Mouse (Mus musculus) induced T-regulatory cell, adult 2 months (primary cell): Measurements from ENCODE around the gene Atxn7.

Source experiments
- DNase-seq: peaks from one replicate; pipeline ENCODE4 v3.0.0-alpha.2; 2012; ENCODE audit warnings: low read depth

Gene Atxn7

DNA sequence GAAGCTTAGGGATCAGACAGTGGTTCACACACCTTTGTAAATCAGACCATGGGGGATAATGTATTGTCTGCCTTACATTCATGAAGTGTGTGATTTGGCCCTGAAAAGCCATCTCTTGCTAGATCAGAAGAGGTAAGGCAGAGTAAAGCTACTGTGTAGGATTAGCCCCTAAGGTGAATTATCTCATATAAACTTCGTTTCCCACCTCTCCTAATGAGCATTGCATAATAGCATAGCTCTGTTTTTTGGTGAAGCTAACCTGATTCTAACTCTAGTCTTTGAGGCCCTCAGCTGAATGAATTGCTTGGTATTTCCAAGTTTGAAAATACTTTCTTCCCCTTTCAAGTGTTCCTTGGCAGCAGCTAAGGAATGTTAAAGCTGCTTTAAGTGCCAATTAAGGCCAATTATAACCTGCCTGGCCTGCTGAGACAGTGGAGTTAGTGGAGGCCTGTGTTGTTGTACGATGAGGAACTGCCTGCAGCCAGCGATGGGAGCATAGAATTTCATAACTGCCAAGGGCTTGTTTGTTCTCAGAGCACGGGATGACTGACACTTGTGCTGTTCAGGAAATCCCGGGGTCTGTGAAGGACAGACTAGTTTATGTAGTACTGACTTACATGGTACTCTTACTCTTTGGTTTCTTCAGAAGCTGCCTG, 103.4 kb downstream of the Atxn7 start:
- DNase-seq = no peak

DNA sequence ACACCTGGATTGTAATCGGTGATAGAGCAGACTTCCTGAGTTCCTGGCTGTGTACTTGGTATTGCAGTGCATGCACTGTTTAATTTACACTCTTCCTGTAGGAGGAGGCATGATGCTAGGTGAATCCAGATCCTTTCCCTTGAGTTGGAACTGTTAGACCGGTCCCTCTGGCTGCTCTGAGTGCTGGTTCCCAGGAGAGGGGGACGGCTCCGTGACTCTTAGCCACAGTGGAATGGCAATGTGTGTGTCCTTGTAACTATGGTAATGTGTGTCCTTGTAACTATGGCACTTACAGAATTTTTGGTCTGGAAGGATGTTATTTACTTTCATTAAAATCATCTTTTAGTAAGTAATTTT, 103.9 kb downstream of the Atxn7 start:
- DNase-seq = no peak

DNA sequence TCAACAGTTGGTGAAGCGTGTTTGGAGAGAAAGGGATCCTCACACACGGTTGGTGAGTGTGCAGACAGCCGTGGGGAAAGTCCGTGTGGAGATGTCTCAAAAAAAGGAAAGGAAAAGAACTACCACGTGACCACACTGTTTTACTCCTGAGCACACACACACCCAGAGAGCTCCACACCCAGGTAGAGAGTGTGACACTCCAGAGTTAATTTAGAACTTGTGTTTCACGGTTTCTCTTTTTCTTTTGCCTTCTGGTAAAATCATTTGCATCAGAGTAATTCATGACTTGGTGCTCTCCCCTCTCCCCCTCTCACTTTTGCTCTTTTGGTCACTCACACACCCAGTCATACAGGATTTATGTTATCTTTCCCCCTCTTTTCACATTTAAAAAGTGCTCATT, 105.0 kb downstream of the Atxn7 start:
- peak; percentile 27 for DNase-seq

DNA sequence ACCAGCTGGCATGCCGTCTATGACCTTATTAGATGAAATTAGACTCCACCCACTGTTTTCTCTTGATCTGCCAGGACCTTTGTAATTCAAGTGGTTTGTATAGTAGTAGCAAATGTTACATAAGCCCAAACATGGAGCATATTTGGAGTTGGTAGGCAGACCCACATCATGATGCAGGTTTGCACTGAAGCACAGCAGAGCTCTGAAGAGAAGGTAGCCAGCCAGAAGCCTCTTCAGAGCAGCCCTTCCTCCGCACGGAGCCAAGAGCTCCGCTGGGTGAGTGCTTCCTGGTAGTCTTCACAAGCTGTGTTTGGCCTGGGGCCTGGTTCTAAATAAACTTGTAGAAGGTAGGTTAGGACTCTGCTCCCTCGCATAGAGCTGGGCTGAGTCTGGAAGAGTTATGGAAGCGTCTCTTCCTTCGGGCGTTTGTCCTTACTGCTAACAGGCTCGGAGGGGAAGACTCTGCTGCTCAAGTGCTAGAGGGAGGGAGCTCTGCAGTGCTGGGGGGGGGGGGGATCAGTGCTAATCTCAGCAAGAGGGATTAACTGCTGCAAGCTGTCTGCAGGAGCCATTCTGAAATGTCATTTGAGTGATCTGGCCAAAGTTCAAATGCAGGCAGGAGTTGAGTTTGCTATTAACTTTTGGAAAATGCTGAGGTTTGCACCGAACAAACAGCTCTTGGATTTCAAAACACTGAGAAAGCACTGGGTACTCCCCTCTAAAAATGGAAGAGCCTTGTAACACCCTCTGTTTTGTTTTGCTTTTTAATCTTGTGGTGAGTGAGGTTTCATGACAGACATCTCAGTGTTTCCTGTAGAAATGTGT, 106.6 kb downstream of the Atxn7 start:
- peak; percentile 89 for DNase-seq

DNA sequence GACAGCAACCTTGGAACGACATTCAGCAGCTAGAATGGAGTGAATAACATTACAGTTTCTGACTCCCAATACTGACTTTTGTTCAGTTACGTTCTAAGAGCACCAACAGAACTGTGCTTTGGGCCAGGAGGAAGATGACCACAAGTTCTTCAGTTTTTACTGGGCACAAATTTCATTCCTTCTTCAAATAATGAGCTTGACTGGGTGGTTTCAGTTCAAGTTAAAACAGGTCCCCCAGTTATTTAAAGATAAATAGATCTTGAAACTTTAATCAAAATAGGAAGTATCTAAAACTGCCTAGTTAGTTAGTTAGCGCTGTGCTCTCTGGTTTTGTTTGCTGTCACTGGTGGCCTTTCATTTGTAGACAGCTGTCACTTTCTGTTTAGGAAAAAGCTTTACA, 107.3 kb downstream of the Atxn7 start:
- no peak for DNase-seq

DNA sequence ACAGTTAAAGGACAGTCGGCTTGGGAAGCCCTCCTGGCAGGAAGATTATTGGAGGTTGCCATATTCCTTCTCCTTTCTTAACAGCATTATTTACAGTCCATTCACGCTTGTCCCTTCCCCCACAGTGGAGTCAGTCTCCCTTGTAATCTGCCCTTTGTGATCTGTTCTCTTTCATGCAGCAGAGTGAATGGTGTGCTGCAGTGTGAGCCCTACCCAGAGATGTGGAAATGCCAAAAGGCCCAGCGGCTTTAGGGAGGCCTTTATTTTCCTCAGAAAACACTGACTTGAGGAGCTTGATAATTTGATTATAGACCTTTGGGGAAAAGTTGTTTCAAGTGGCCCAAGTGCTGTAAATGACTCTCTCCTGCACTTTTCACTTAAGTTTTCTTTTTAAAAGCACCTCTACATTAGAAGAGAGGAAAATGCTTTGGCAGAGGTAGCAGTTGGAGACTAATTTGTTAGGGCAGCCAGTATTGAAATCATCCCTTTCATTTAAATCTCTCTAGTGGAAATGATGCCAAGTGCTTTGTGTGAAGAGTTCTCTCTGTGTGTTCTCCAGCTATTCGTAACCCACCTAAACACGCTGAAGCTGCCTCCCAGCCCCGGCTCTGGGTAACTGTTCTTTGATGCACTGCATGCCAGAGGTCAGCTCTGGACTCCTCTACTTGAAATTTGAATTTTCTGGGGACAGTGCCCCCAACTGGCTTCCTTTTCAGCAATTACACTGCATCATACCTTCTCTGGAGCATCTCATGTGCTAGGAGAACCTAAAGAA, 109.5 kb downstream of the Atxn7 start:
- no peak for DNase-seq

DNA sequence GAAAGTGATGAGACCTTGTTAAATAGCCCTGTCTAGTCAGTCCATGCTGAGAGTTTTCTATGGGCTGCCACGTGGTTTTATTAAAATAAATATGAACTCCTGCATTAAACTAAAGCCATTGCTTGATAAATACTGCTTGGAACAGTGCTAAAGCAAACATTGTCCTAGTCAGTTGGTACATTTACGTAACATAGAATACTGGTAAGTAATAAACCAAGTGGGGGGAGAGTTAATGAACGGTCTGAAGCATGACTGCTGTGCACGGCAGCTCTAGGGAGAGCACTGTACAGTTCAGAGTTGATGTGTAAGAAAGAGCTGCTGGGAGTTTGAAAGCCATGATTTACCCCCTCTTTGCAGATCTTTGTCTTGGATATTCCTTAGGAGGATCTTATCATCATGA, 110.2 kb downstream of the Atxn7 start:
- DNase-seq = no peak

DNA sequence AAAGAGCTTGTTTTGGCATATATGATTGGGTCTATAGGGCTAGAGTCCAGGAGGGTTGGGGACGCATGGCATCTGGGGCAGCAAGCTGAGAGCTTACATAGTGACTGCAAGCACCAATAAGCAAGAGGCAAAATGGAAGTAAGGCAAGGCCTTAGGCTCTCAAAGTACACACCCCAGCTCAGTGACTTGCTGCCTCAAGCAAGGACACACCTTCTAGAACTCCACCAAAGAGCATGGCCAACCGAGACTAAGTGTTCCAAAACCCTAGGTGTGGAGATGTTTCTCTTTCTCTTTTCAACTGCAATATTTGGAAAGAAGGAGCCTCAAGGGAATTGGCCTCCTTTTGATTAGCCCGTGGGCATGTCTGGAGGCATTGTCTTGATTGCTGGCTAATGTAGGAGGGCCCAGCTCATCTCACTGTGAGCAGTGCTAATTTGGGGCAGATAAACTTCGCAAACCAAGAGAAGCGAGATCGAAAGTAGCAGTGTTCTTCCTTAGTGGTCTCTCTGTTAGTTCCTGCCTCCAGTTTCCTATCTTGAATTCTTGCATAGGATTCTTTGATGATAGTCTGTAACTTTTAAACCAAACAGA, 119.5 kb downstream of the Atxn7 start:
- no peak for DNase-seq

DNA sequence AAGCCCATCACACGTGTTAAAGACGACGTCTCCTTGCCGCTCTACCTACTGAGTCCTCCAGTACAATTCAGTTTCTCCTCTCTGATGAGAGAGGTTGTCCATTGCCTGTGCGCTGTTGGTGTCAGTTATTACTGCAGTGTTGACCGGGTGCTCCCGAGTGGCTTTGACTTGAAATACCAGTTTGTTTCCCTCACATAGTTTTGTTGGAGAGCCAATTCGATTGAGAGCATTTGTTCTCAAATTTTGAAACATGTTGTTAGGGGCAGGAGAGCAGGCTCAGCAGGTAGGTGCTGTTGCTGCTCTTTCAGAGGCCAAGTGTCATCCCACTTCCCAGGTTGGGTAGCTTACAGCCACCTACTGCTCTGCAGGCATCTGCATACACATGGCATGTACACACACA, 122.6 kb downstream of the Atxn7 start:
- DNase-seq = no peak

DNA sequence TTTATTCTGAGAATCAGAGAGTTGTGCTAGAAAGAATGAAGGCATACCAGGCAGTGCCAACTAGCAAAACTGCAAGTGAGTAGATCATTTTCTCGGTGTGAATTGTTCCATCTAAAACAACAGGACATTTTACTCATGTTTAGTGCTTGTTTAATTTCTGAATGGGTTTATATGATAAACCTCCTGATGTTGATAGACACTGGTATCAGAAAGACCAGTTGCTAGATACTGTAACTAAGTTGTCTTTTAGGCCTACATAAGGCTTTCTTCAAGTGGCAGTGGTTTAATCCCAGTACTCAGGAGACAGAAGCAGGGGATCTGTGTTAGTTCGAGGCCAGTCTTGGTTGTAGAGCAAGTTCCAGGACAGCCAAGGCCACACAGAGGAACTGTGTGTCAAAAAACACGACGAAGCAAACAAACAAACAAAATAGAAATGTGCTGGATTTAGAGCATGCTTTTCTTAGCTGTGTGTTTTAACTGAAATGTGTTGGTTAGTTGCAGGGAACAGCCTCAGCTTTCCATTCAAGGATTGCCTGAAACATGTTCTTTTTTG, 125.5 kb downstream of the Atxn7 start:
- no peak for DNase-seq

DNA sequence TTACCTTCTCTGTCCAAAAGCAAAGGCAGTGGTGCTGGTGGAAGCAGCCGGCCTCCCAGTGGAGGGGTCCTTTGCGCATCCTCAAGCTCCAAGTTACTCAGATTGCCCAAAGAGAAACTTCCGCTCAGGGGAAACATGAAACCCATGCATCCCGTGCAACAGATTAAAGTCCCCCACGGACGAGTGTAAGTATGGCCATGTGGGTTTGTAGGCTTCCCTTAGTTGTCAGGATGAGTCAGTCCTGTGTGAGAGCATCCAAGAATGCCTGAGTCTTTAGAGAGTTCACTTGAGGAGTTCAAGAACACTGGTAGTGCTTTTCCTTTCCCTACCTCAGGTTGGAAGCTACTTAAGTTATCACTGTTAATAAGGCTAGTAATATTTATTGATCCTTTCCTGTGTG, 126.1 kb downstream of the Atxn7 start:
- DNase-seq = peak; percentile 21

DNA sequence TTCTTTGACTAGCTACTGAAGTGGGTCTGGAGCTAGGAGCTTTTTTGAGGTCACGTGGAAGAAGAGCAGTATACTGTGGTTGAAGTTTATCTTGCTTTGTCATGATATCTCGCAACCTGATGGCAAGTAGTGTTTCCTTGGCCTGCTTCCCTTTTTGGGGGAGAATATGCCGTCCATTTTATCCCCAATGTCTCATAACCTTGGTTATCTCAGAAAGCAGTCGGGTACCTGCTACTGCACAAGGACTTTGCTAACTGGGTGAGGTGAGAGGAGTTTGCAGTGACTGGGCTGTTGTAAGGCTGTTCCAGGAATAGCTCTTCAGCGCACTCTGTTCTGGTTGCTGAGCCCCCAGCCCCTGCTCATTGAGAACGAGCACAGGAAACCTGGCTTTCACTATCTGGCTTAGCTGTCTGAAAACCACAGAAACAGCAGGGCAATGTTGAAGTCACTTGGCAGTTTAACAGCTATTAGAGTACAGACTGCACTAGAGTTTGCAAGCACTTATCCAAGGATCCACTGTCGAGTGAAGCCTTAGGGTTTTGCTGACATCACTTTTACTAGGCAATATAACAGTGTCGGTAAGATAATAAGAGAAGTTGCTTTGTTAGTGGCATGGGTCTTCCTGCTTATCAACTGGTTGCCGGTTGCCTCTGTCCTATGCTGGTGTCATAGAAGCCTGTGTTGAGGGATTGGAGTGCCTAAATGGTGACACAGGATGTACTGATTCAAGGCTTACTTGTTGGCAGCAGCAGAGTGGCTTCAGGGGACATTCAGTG, 127.0 kb downstream of the Atxn7 start:
- peak; percentile 65 for DNase-seq

DNA sequence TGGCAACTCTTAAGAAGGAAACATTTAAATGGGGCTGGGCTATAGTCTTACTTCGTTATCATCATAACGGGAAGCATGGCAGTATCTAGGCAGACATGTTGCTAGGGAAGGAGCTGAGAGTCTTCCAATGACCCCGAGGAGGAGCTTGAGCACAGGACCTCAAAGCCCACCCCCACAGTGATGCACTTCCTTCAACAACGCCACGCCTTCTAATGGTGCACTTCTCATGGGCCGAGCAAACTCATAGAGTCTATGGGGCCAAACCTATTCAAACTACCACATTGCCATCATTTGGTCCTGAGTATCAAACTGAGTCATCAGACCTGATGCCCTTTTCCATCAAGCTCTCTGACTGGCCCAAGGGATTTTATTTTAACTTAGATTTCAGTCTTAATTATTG, 129.3 kb downstream of the Atxn7 start:
- DNase-seq = no peak

DNA sequence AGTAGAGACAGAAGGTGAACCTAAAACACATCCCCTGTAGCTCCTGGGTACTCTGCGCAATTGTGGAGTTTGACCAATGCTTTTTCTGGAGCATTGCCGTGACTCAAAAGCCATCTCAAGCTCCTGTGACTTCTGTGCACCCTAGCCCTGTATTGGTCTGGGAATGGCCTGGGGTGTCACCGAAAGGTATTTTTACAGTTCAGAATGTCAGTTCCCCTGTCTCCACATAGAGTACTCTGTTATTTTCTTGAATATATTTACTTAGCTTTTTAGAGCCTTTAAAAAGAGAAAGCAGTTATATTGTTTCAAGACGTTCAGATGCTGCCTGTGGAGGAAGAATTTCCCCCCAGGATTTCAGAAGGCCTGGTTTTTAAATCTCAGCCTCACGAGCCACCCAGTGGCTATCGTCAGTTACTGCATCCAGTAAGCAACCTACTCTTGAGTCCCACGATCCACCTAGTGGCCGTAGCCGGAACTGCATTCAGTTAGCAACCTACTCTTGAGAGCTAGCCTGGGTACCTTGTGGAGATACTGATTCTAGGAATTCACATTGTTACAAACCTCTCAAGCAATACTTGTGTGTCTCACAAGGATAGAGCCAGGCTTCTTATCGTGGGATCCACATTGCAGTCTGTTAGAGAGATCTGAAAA, 137.2 kb downstream of the Atxn7 start:
- DNase-seq = peak; percentile 95

DNA sequence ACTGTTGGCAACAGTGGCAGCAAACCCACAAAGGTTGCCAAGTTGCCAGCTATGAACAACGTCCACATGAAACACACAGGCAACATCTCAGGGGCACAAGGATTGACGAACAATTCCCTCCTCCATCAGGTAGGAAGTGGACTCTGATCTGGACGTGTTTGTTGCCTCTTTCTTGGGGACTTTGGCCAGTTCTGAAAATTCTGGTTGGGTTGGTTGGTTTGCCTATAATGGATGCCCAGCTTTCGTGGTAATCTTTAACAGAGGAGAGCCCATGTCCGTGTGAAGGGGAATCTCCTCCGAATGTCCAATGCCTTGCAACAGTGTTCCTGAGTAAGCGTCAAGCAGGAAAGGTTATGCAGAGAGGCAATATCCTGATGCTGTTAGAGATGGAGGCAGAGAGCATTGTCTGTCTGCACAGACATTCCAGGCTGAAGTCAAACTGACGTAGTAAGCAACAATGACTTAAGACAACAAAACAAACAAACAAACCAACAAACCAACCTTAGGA, 139.6 kb downstream of the Atxn7 start:
- DNase-seq = no peak

DNA sequence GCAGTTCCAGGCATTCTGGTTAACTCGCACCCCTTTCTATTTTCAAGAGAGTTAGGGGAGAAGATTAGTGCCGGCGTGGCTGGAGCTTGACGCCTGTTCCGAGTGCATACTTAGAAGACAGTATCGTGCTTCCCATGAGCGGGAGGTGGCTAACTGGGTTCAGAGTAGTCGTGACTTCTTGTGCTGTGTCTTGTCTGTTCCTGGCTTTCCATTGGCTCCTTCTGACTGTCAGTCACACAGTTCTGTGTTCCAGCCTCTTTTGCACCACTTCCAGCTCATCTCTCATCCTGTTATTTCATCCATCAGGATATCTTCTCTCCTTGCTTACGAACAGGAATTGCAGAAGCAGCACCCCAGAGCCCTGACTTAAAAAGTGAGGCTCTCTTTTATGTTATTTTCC, 140.1 kb downstream of the Atxn7 start:
- no peak for DNase-seq

DNA sequence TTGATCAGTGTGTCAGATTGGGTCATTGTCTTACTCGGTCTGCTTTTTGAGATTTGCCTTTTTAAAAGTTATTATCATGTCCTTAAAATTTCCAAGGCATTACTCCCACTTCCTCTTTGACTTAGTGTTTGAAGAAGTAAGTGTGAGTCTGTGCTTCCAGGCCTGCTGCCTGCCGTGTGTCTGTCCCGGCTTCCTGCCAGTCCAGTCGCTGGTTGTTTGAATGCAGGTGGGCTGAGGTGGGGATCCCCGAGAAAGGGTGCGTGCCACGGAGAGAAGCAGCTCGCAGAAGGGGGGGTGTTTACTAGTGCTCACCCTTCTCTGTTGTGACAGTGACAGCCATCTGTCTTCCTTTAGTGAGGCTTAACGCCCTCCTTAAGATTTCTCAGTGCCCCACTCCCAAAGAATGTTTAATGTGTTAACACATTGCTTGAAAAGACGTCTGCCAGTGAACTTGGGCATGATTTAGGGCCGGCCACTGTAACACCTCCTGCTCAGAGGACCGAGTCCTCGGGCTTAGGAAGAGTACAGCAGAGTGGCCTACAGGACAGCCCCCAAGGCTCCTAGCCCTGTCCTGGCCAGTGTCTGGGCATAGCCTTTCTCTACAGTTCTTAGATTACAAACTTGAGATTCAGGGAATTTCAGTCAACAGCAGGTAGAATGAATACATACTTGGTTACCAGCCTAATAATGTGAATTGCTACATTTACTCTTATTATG, 143.1 kb downstream of the Atxn7 start:
- DNase-seq = no peak

DNA sequence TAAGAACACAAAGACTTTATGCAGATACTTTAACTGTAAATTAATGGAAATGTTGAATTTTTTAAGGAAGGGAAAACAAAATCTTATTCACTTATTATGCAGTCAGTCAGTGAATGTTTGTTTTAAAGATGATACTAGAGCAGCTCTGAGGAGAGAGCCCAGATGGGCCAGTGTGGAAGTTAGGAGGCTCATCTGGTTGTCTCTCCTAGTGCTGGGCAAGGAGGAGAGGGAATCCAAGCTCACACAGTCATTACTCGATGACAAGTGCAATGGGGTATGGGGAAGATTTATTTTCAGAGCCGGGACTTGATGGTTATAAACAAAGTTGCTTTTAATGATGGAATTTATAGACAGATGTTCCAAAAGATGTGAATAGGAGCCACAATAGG, 143.7 kb downstream of the Atxn7 start:
- no peak for DNase-seq

DNA sequence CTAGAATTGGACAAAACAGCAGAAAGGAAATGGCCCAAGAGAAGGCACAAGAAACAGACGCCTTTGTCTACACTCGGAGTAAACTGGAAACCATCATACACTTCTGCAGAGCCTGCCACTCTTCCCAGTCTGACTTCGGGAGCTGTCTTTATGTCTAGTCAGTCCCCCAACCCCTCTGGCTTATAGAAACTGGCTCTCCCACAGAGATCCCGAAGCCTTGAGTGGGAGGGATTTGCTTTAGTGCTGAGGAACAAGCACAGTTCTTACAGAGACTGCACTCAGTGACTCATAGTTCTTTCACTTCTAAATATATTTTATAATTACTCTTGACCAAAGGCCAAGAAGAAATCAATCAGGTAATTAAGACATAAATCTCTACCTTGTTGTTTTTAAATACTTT, 149.5 kb downstream of the Atxn7 start:
- no peak for DNase-seq
